Mouse (Mus musculus) neural tube, embryonic 14.5 days (tissue): Measurements from ENCODE around the gene Cux1. TPM values are rescaled to one million over a fixed set of nuclear protein-coding genes. Genes with fewer than 3 reads are reported as not detected.

Source experiments
- ATAC-seq: fragments of 200-750 bp; cut with Nextera tagmentation; 2 replicates; pipeline ENCODE4 v1.8.0; 2017; ENCODE audit warnings: low read depth, mild to moderate bottlenecking, moderate TSS enrichment, moderate library complexity
- H3K27ac ChIP-seq: fragments of 300-500 bp; sonication (generic); 2 replicates; pipeline ENCODE4 v1.5.1; 2014; ENCODE audit warnings: low read depth, mild to moderate bottlenecking, control low read depth, low read length, moderate library complexity, mixed read lengths
- H3K27me3 ChIP-seq: fragments of 300-500 bp; sonication (generic); 2 replicates; pipeline ENCODE4 v1.6.1; 2014; ENCODE audit warnings: low read length; ENCODE audit not compliant: control insufficient read depth, insufficient read depth
- H3K36me3 ChIP-seq: fragments of 300-500 bp; sonication (generic); 2 replicates; pipeline ENCODE4 v1.6.1; 2014; ENCODE audit warnings: low read length, mixed read lengths; ENCODE audit not compliant: control insufficient read depth, insufficient read depth
- H3K4me1 ChIP-seq: fragments of 300-500 bp; sonication (generic); 2 replicates; pipeline ENCODE4 v1.6.1; 2014; ENCODE audit warnings: low read length; ENCODE audit not compliant: control insufficient read depth, insufficient read depth
- H3K4me2 ChIP-seq: fragments of 300-500 bp; sonication (generic); 2 replicates; pipeline ENCODE4 v1.6.1; 2014; ENCODE audit warnings: mild to moderate bottlenecking, low read depth, low read length, control low read depth
- H3K4me3 ChIP-seq: fragments of 300-500 bp; sonication (generic); 2 replicates; pipeline ENCODE4 v1.5.1; 2014; ENCODE audit warnings: low read depth, low read length, control low read depth, mixed read lengths
- H3K9ac ChIP-seq: fragments of 300-500 bp; sonication (generic); replicated peaks from 2 replicates; pipeline ENCODE4 v1.6.1; 2014; ENCODE audit warnings: low read depth, mild to moderate bottlenecking, control low read depth, low read length, mixed read lengths
- H3K9me3 ChIP-seq: fragments of 300-500 bp; sonication (generic); 2 replicates; pipeline ENCODE4 v1.6.1; 2016; ENCODE audit warnings: low read length; ENCODE audit not compliant: control insufficient read depth
- WGBS: fragments of 180-500 bp; shearing (Covaris S2); extraction: QIAGEN DNeasy Blood & Tissue Kit; methylation state at CpG from one replicate; pipeline ENCODE4 v1.1.7; 2014; 5-methylcytosine and 5-hydroxymethylcytosine counted together
- polyA plus RNA-seq: library from polyadenylated mRNA; unstranded; fragments of >200 nt; fragmentation: Nextera tagmentation; extraction: Ambion mirVana; gene quantifications from 2 replicates; pipeline ENCODE4 v1.2.1, GENCODE M21; 2014

Gene Cux1
- polyA plus RNA-seq, 1 experiment from 2014 or later: 95.3 TPM

- H3K4me3 ChIP-seq: no peak overlapping the region
- ATAC-seq: no peak
- H3K4me1 ChIP-seq: peaks cover 14% of the 10 kb centered on the region
- H3K36me3 ChIP-seq: no peaks in the 10 kb centered on the region
- H3K9ac ChIP-seq: no peak overlapping the region
- H3K4me2 ChIP-seq: no peak overlapping the region
- peak overlapping the region; percentile 48 for H3K27ac ChIP-seq
- H3K9me3 ChIP-seq: no peaks in the 10 kb centered on the region
- H3K27me3 ChIP-seq: no peaks in the 10 kb centered on the region
- 56% methylated on average over 13 of the region's 13 CpGs for WGBS
Measured at GRCm38 (mm10) chr5:136427772-136428497, 139.4 kb downstream of the Cux1 start.

DNA sequence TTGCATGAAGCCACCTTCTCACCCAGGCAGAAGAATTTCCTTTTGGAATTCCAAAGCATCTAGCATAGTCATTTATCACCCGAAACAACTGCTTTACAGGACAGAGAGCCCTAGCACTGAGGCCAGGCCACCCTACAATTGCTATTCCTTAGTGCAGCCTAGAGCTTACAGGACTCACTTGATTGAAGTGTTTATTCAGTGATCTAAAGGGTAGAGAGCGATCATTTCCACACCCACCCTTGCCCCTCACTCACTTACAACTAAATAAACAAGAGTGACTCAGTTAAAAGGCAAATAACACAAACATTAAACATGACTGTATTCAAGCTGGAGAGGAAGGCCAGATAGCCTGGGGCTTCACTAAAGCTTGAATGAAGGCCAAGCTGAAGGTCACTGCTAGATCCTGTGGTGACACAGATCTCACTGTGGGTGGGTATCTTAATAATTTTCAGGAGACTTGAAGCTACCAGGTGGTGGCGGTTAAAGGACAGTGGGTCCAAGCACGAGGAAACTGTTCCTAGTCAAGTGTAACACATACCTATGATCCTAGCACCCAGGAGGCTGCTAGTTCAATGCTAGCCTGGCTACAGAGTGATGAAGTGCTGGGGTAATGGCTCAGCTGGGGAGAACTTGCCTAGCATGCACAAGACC lies 140.0 kb downstream of the Cux1 start:
- Histone ChIP-seq H3K4me3 (no peak overlapping the region), H3K27ac (0 out of 2 replicates have a peak overlapping the region, but pooled peaks have one; percentile 28), H3K4me2 (no peak overlapping the region), H3K4me1 (peaks cover 14% of the 10 kb centered on the region), H3K9ac (no peak overlapping the region), H3K9me3 (no peaks in the 10 kb centered on the region), H3K36me3 (no peaks in the 10 kb centered on the region), H3K27me3 (no peaks in the 10 kb centered on the region)
- ATAC-seq: no peak
- WGBS: 58% methylated on average over 4 of the region's 4 CpGs

DNA sequence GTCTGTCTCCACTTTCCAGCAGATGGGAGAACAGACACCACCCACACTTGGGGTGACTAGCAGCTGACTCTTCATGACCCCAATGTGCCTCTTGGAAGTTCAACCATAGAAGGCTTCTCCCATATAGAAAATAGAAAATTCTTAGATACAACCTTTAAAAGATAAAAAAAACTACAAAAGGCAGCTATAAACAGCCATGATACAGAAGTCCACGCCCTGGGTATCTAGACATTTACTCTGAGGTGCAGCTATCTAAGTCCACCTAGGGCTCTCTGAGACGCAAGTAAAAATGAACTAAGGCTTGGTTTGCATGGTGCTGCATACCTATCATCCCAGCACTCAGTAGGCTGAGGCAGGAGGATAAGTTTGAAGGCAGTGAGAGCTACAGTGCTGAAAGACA lies 144.3 kb downstream of the Cux1 start:
- Histone ChIP-seq H3K9ac (no peak overlapping the region), H3K4me3 (no peak overlapping the region), H3K27ac (no peak overlapping the region), H3K4me1 (peaks cover 8% of the 10 kb centered on the region), H3K27me3 (no peaks in the 10 kb centered on the region), H3K4me2 (no peak overlapping the region), H3K36me3 (no peaks in the 10 kb centered on the region), H3K9me3 (no peaks in the 10 kb centered on the region)
- WGBS: 98% methylated on average over 2 of the region's 2 CpGs
- ATAC-seq: no peak

DNA sequence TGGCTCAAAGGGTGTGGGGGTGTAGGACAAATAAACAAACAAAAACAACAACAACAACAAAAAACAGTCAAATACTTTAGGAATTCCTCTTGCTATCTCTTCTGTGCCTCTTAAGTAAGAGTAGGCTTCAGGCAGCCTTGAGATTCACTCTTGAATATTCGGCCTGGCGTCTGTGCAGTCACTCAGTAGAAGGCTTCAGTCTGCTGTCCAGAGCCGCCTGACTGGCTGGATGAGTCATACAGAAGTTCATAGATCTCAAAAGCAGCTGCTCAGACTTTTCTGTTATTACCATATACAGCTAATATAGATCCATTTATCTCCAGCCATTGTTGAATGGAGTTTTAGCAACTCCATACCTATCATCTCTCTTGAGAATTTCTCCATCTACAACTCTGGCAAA lies 145.4 kb downstream of the Cux1 start:
- 95% methylated on average over 3 of the region's 3 CpGs for WGBS

DNA sequence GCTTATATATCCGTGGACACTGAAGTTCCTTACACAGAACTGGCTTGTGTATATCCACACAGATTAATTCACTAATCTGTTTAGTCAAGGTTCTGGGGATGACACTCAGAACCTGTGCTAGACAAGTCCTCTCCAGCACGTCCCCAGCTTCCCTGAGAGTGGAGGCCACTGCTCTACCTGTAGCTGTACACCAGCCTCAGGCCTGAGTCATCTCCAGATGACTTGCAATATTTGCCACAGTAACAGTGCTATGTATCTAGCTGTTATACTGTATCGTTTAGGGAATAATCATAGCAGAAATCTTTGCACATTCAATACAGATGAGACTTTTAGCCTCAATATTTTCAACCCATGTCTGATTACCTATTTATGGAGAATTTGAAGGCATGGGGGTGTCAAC lies 146.0 kb downstream of the Cux1 start:
- H3K27me3 ChIP-seq: no peaks in the 10 kb centered on the region
- H3K9ac ChIP-seq: no peak overlapping the region

More for the DNA sequence above, 145.4 kb downstream of the Cux1 start:
- no peak overlapping the region for H3K9ac ChIP-seq
- H3K4me3 ChIP-seq: no peak overlapping the region
- no peaks in the 10 kb centered on the region for H3K36me3 ChIP-seq
- no peaks in the 10 kb centered on the region for H3K9me3 ChIP-seq
- H3K27ac ChIP-seq: no peak overlapping the region
- H3K4me2 ChIP-seq: no peak overlapping the region
- no peaks in the 10 kb centered on the region for H3K27me3 ChIP-seq
- no peaks in the 10 kb centered on the region for H3K4me1 ChIP-seq
- ATAC-seq: no peak

GRCm38 (mm10) chr5:136420342-136420741 lies 146.9 kb downstream of the Cux1 start:
- Histone ChIP-seq H3K27me3 (no peaks in the 10 kb centered on the region), H3K27ac (no peak overlapping the region), H3K9ac (no peak overlapping the region), H3K4me1 (no peaks in the 10 kb centered on the region), H3K4me2 (no peak overlapping the region), H3K36me3 (no peaks in the 10 kb centered on the region), H3K4me3 (no peak overlapping the region), H3K9me3 (no peaks in the 10 kb centered on the region)
- 90% methylated on average over 3 of the region's 3 CpGs for WGBS
- ATAC-seq: no peak

More for the DNA sequence above, 146.0 kb downstream of the Cux1 start:
- H3K4me3 ChIP-seq: no peak overlapping the region
- H3K4me2 ChIP-seq: no peak overlapping the region
- no peaks in the 10 kb centered on the region for H3K36me3 ChIP-seq
- H3K27ac ChIP-seq: no peak overlapping the region
- H3K9me3 ChIP-seq: no peaks in the 10 kb centered on the region
- ATAC-seq: no peak
- no peaks in the 10 kb centered on the region for H3K4me1 ChIP-seq
- WGBS: 94% methylated on average over 3 of the region's 3 CpGs

DNA sequence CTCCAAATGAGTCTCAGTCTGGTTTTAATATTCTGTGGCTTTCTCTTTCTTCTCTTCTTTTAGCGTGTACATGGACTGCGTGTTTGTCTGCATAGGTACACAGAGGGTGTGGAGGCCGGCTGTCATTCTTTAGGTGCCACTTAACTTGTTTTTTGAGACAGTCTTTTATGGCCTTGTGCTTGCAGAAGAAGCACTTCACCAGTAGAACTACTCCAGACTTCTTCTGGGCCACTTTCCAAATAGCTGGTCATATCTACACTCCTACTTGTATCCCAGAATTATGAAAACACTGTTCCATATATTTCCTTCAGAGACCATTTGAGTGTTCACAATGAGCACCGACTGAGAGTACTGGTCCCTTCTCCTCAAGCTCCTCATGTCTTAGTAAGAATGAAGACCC lies 149.4 kb downstream of the Cux1 start:
- Histone ChIP-seq H3K27me3 (no peaks in the 10 kb centered on the region), H3K36me3 (no peaks in the 10 kb centered on the region), H3K4me3 (no peak overlapping the region), H3K9ac (no peak overlapping the region), H3K9me3 (no peaks in the 10 kb centered on the region), H3K4me2 (no peak overlapping the region), H3K27ac (no peak overlapping the region), H3K4me1 (no peaks in the 10 kb centered on the region)
- no peak for ATAC-seq
- WGBS: 95% methylated on average over 4 of the region's 4 CpGs

GRCm38 (mm10) chr5:136414479-136414878 lies 152.8 kb downstream of the Cux1 start:
- WGBS: 72% methylated on average over 2 of the region's 2 CpGs

DNA sequence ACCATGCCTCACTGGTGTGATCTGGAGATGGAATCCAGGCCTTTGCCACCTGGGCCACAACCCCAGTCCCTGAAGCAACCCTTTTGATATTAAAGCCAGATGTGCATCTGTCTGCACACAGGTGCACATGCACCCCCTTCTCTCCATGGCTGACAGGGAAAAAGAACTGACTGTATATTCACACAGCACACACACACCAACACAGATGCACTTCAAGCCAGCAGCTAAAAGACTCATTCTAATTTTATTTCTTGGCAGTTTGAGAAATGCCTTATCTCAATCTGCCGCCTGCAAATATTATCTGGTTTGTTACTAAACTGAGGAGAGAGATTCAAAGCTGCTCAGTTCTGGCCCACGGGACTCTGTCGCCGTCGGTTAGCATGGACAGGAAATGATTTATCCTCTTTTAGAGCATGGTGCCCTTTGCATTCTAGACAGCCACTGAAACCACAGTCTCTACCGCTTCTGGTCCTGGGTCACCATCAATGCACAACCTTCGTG lies 156.6 kb downstream of the Cux1 start:
- Histone ChIP-seq H3K4me3 (no peak overlapping the region), H3K9me3 (no peaks in the 10 kb centered on the region), H3K9ac (no peak overlapping the region), H3K4me1 (no peaks in the 10 kb centered on the region), H3K4me2 (no peak overlapping the region), H3K27me3 (no peaks in the 10 kb centered on the region), H3K36me3 (0 out of 2 replicates have a peak, but pooled peaks cover 3% of the 10 kb centered on the region), H3K27ac (no peak overlapping the region)
- 53% methylated on average over 7 of the region's 7 CpGs for WGBS
- no peak for ATAC-seq

More at GRCm38 (mm10) chr5:136414479-136414878, 152.8 kb downstream of the Cux1 start:
- Histone ChIP-seq H3K4me2 (no peak overlapping the region), H3K4me3 (no peak overlapping the region), H3K27ac (no peak overlapping the region), H3K9ac (no peak overlapping the region), H3K27me3 (no peaks in the 10 kb centered on the region), H3K4me1 (no peaks in the 10 kb centered on the region), H3K9me3 (no peaks in the 10 kb centered on the region), H3K36me3 (no peaks in the 10 kb centered on the region)
- no peak for ATAC-seq
